Mouse (Mus musculus): ENCODE measurements around the gene Myom3. TPM values are rescaled to one million over a fixed set of nuclear protein-coding genes. Genes with fewer than 3 reads are reported as not detected.

Myom3 gene
- total and polyA plus RNA-seq, 2 experiments from 2014 or later: 0.60 to 1.6 TPM

- TF ChIP-seq CTCF (IDR thresholded peaks at IDR 0.05): no peak
- DNase-seq (ENCODE audit: low spot score): peak; percentile 58
- WGBS: 26% methylated on average over 11 of the region's 11 CpGs
- H3K4me2 ChIP-seq (ENCODE audit: low read depth, low read length, poor library complexity, severe bottlenecking): no peak overlapping the region; the same call in 1 of the 2 replicates
- no peak for ATAC-seq (ENCODE audit: low FRiP score)
- H3K27ac ChIP-seq (ENCODE audit: low read depth, low read length): no peak overlapping the region
- H3K36me3 ChIP-seq (ENCODE audit: insufficient read depth, low read length): no peaks in the 10 kb centered on the region
- no peaks in the 10 kb centered on the region; the same call in 1 of the 2 replicates for H3K4me1 ChIP-seq (ENCODE audit: insufficient read depth, low read length)
- no peaks in the 10 kb centered on the region for H3K9me3 ChIP-seq (ENCODE audit: low read length)
- no peak overlapping the region for H3K9ac ChIP-seq (replicated peaks; ENCODE audit: low read length, poor library complexity, severe bottlenecking)
- no peak overlapping the region for H3K4me3 ChIP-seq (ENCODE audit: low read depth, low read length)
- no peaks in the 10 kb centered on the region for H3K27me3 ChIP-seq (ENCODE audit: insufficient read depth, low read length)
These were observed 38.4 kb downstream of the Myom3 start for GRCm38 (mm10) chr4:135797931-135798330.

- Histone ChIP-seq H3K4me3 (ENCODE audit: low read depth, low read length) (no peak overlapping the region), H3K9ac (replicated peaks; ENCODE audit: low read length, poor library complexity, severe bottlenecking) (no peak overlapping the region), H3K9me3 (ENCODE audit: low read length) (no peaks in the 10 kb centered on the region), H3K36me3 (ENCODE audit: insufficient read depth, low read length) (no peaks in the 10 kb centered on the region), H3K4me1 (ENCODE audit: insufficient read depth, low read length) (no peaks in the 10 kb centered on the region; the same call in 1 of the 2 replicates), H3K27ac (ENCODE audit: low read depth, low read length) (no peak overlapping the region), H3K27me3 (ENCODE audit: insufficient read depth, low read length) (no peaks in the 10 kb centered on the region), H3K4me2 (ENCODE audit: low read depth, low read length, poor library complexity, severe bottlenecking) (no peak overlapping the region)
- 17% methylated on average over 8 of the region's 8 CpGs for WGBS
- ATAC-seq (ENCODE audit: low FRiP score): no peak
- peak; percentile 89 for DNase-seq (ENCODE audit: low spot score)
- peak; percentile 96 for TF ChIP-seq CTCF (IDR thresholded peaks at IDR 0.05)
These were observed 42.0 kb downstream of the Myom3 start for GRCm38 (mm10) chr4:135801543-135801942.

GRCm38 (mm10) chr4:135803299-135803698 lies 43.8 kb downstream of the Myom3 start:
- no peak overlapping the region for H3K4me3 ChIP-seq (ENCODE audit: low read depth, low read length)
- no peaks in the 10 kb centered on the region for H3K27me3 ChIP-seq (ENCODE audit: insufficient read depth, low read length)
- ATAC-seq (ENCODE audit: low FRiP score) (no peak), DNase-seq (ENCODE audit: low spot score) (no peak)
- H3K9me3 ChIP-seq (ENCODE audit: low read length): no peaks in the 10 kb centered on the region
- no peaks in the 10 kb centered on the region; the same call in 1 of the 2 replicates for H3K4me1 ChIP-seq (ENCODE audit: insufficient read depth, low read length)
- H3K36me3 ChIP-seq (ENCODE audit: insufficient read depth, low read length): no peaks in the 10 kb centered on the region
- H3K4me2 ChIP-seq (ENCODE audit: low read depth, low read length, poor library complexity, severe bottlenecking): no peak overlapping the region
- no peak overlapping the region for H3K27ac ChIP-seq (ENCODE audit: low read depth, low read length)
- WGBS: 56% methylated on average over 4 of the region's 4 CpGs
- H3K9ac ChIP-seq (replicated peaks; ENCODE audit: low read length, poor library complexity, severe bottlenecking): no peak overlapping the region
- peak; percentile 54 for TF ChIP-seq CTCF (IDR thresholded peaks at IDR 0.05)

GRCm38 (mm10) chr4:135804169-135804568 lies 44.7 kb downstream of the Myom3 start:
- Histone ChIP-seq H3K27me3 (ENCODE audit: insufficient read depth, low read length) (no peaks in the 10 kb centered on the region), H3K9me3 (ENCODE audit: low read length) (no peaks in the 10 kb centered on the region)
- 84% methylated on average over 5 of the region's 5 CpGs for WGBS

GRCm38 (mm10) chr4:135814896-135815295 lies 55.4 kb downstream of the Myom3 start:
- Histone ChIP-seq H3K4me2 (ENCODE audit: low read depth, low read length, poor library complexity, severe bottlenecking) (no peak overlapping the region), H3K4me1 (ENCODE audit: insufficient read depth, low read length) (no peaks in the 10 kb centered on the region), H3K9me3 (ENCODE audit: low read length) (no peaks in the 10 kb centered on the region), H3K27me3 (ENCODE audit: insufficient read depth, low read length) (no peaks in the 10 kb centered on the region), H3K36me3 (ENCODE audit: insufficient read depth, low read length) (no peaks in the 10 kb centered on the region), H3K9ac (replicated peaks; ENCODE audit: low read length, poor library complexity, severe bottlenecking) (no peak overlapping the region), H3K4me3 (ENCODE audit: low read depth, low read length) (no peak overlapping the region), H3K27ac (ENCODE audit: low read depth, low read length) (no peak overlapping the region)
- DNase-seq (ENCODE audit: low spot score): no peak
- WGBS: 80% methylated on average over 7 of the region's 7 CpGs
- no peak for ATAC-seq (ENCODE audit: low FRiP score)
- TF ChIP-seq CTCF (IDR thresholded peaks at IDR 0.05): no peak

More at GRCm38 (mm10) chr4:135804169-135804568, 44.7 kb downstream of the Myom3 start:
- no peak for ATAC-seq (ENCODE audit: low FRiP score)
- Histone ChIP-seq H3K9ac (replicated peaks; ENCODE audit: low read length, poor library complexity, severe bottlenecking) (no peak overlapping the region), H3K4me1 (ENCODE audit: insufficient read depth, low read length) (no peaks in the 10 kb centered on the region), H3K4me2 (ENCODE audit: low read depth, low read length, poor library complexity, severe bottlenecking) (no peak overlapping the region), H3K36me3 (ENCODE audit: insufficient read depth, low read length) (no peaks in the 10 kb centered on the region), H3K4me3 (ENCODE audit: low read depth, low read length) (no peak overlapping the region), H3K27ac (ENCODE audit: low read depth, low read length) (no peak overlapping the region)
- no peak for TF ChIP-seq CTCF (IDR thresholded peaks at IDR 0.05)
- no peak for DNase-seq (ENCODE audit: low spot score)

- Histone ChIP-seq H3K9me3 (ENCODE audit: low read length) (no peaks in the 10 kb centered on the region), H3K36me3 (ENCODE audit: insufficient read depth, low read length) (no peaks in the 10 kb centered on the region), H3K9ac (replicated peaks; ENCODE audit: low read length, poor library complexity, severe bottlenecking) (no peak overlapping the region), H3K27ac (ENCODE audit: low read depth, low read length) (no peak overlapping the region), H3K4me1 (ENCODE audit: insufficient read depth, low read length) (no peaks in the 10 kb centered on the region), H3K4me2 (ENCODE audit: low read depth, low read length, poor library complexity, severe bottlenecking) (no peak overlapping the region), H3K27me3 (ENCODE audit: insufficient read depth, low read length) (no peaks in the 10 kb centered on the region), H3K4me3 (ENCODE audit: low read depth, low read length) (no peak overlapping the region)
- peak; percentile 57 for DNase-seq (ENCODE audit: low spot score)
- no peak for ATAC-seq (ENCODE audit: low FRiP score)
- WGBS: 42% methylated on average over 12 of the region's 12 CpGs
- peak; percentile 74 for TF ChIP-seq CTCF (IDR thresholded peaks at IDR 0.05)
These were observed 57.5 kb downstream of the Myom3 start for GRCm38 (mm10) chr4:135816905-135817622.

Data from midbrain, postnatal 0 days (tissue).